In the genomic region with DNA sequence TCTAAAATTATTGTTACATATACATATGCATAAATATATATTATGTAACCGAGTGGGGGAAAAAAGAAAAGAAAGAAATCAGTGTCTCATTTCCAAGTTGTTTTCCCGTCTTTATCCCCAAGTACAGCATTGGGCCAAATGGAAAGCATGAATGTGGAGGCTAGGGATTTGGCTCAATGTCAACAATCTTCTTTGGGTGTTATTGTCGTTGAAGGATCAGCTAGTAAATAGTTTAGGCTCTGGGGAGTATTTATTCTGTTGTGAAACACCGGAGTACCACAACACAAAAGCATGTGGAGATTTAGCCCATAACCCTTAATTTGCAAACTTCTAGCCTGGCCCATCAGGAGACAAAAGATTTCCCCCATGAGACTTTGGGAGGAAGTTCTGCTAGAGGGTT, we compare ENCODE assay signal across 18 mouse cellular contexts.
"Had no signal": no experiment of that assay in that cellular context is flagged by ENCODE, and none has a peak within 500 bp of the region (broad histone marks: within the 10 kb centered on the region; RNA-seq: fewer than 3 reads in every experiment).

No protein-coding gene starts in this region.

- H3K36me3 ChIP-seq: lung, embryonic 15.5 days; midbrain, embryonic 10.5 days; midbrain, embryonic 12.5 days; neural tube, embryonic 13.5 days; neural tube, embryonic 15.5 days had no signal

- H3K27me3 ChIP-seq: lung, embryonic 15.5 days; midbrain, embryonic 12.5 days; neural tube, embryonic 13.5 days; neural tube, embryonic 15.5 days had no signal

- H3K27ac ChIP-seq: liver, embryonic 14.5 days; lung, embryonic 15.5 days; midbrain, embryonic 10.5 days; midbrain, embryonic 12.5 days; neural tube, embryonic 13.5 days; neural tube, embryonic 15.5 days had no signal

- H3K9me3 ChIP-seq: lung, embryonic 15.5 days; midbrain, embryonic 10.5 days; midbrain, embryonic 12.5 days; neural tube, embryonic 13.5 days; neural tube, embryonic 15.5 days had no signal

- ATAC-seq: midbrain, embryonic 16.5 days had no signal

- H3K4me3 ChIP-seq: lung, embryonic 15.5 days; midbrain, embryonic 10.5 days; midbrain, embryonic 12.5 days; myocyte; neural tube, embryonic 13.5 days; neural tube, embryonic 15.5 days had no signal

- H3K9ac ChIP-seq: liver, embryonic 14.5 days; lung, embryonic 15.5 days; midbrain, embryonic 12.5 days; neural tube, embryonic 13.5 days; neural tube, embryonic 15.5 days had no signal

- H3K4me2 ChIP-seq: liver, embryonic 11.5 days; lung, embryonic 15.5 days; midbrain, embryonic 12.5 days; neural tube, embryonic 13.5 days; neural tube, embryonic 15.5 days had no signal

- H3K4me1 ChIP-seq: lung, embryonic 15.5 days; midbrain, embryonic 10.5 days; midbrain, embryonic 12.5 days; neural tube, embryonic 13.5 days; neural tube, embryonic 15.5 days had no signal

- DNase-seq: lung, postnatal 4 days; midbrain, embryonic 14.5 days; retina, postnatal 1 day; right cerebral cortex, postnatal 25 days; right cerebral cortex, postnatal 4 days; spleen, adult 18-20 months; thymus, adult 18-20 months; thymus, postnatal 14 days; thymus, postnatal 36 days had no signal
